Mouse (Mus musculus) forebrain, postnatal 0 days (tissue): ENCODE results near the gene Dnajc13. TPM values are rescaled to one million over a fixed set of nuclear protein-coding genes. Genes with fewer than 3 reads are reported as not detected.

Experiments
- ATAC-seq: fragments of 200-750 bp; cut with Nextera tagmentation; 2 replicates; pipeline ENCODE4 v1.8.0; 2017; ENCODE audit warnings: mild to moderate bottlenecking, moderate library complexity
- DNase-seq: peaks from one replicate; pipeline ENCODE4 v3.0.0-alpha.2; 2015
- H3K27ac ChIP-seq: fragments of 300-500 bp; sonication (generic); 2 replicates; pipeline ENCODE4 v1.5.1; 2014; ENCODE audit warnings: low read depth, mild to moderate bottlenecking, antibody characterized with exemption, low read length, moderate library complexity, mixed read lengths
- H3K27me3 ChIP-seq: fragments of 300-500 bp; sonication (generic); 2 replicates; pipeline ENCODE4 v1.6.1; 2014; ENCODE audit warnings: mild to moderate bottlenecking, low read length, mixed read lengths; ENCODE audit not compliant: insufficient read depth
- H3K36me3 ChIP-seq: fragments of 300-500 bp; sonication (generic); 2 replicates; pipeline ENCODE4 v1.6.1; 2014; ENCODE audit warnings: mild to moderate bottlenecking, moderate library complexity; ENCODE audit not compliant: insufficient read depth
- H3K4me1 ChIP-seq: fragments of 300-500 bp; sonication (generic); 2 replicates; pipeline ENCODE4 v1.6.1; 2014; ENCODE audit warnings: antibody characterized with exemption; ENCODE audit not compliant: insufficient read depth
- H3K4me2 ChIP-seq: fragments of 300-500 bp; sonication (generic); 2 replicates; pipeline ENCODE4 v1.6.1; 2014; ENCODE audit warnings: low read depth, mild to moderate bottlenecking, moderate library complexity
- H3K4me3 ChIP-seq: fragments of 300-500 bp; sonication (generic); 2 replicates; pipeline ENCODE4 v1.5.1; 2014; ENCODE audit warnings: low read depth, low read length, mixed read lengths
- H3K9ac ChIP-seq: fragments of 300-500 bp; sonication (generic); 2 replicates; pipeline ENCODE4 v1.6.1; 2014; ENCODE audit warnings: mild to moderate bottlenecking
- H3K9me3 ChIP-seq: fragments of 300-500 bp; sonication (generic); 2 replicates; pipeline ENCODE4 v1.6.1; 2016; ENCODE audit warnings: low read length
- CTCF ChIP-seq: sonication (generic); IDR thresholded peaks from 2 replicates; pipeline ENCODE4 v1.5.1; 2016; ENCODE audit warnings: antibody characterized with exemption, control low read depth, low read depth
- WGBS: fragments of 180-500 bp; shearing (Covaris S2); extraction: QIAGEN DNeasy Blood & Tissue Kit; methylation state at CpG from one replicate; pipeline ENCODE4 v1.1.7; 2014; 5-methylcytosine and 5-hydroxymethylcytosine counted together
- polyA plus RNA-seq: library from polyadenylated mRNA; unstranded; fragments of >200 nt; fragmentation: Nextera tagmentation; extraction: Ambion mirVana; gene quantifications from 2 replicates; pipeline ENCODE4 v1.2.1, GENCODE M21; 2015
- total RNA-seq: library from RNA; depleted of rRNA; stranded (reverse); fragments of >200 nt; gene quantifications from 2 replicates; pipeline ENCODE4 v1.2.3, GENCODE M21; 2014

Gene Dnajc13
- total and polyA plus RNA-seq, 2 experiments from 2014 or later, result 11.6 to 52.2 TPM

GRCm38 (mm10) chr9:104146683-104147082 is 116.0 kb downstream of the Dnajc13 start:
- Histone ChIP-seq H3K27ac (no peak overlapping the region), H3K27me3 (no peaks in the 10 kb centered on the region), H3K4me1 (no peaks in the 10 kb centered on the region), H3K9ac (no peak overlapping the region), H3K36me3 (peaks cover 18% of the 10 kb centered on the region), H3K4me3 (no peak overlapping the region), H3K9me3 (no peaks in the 10 kb centered on the region), H3K4me2 (no peak overlapping the region)
- WGBS, result 88% methylated on average over 7 of the region's 7 CpGs
- ATAC-seq (no peak), DNase-seq (no peak)
- TF ChIP-seq CTCF, result no peak

- DNase-seq (no peak), ATAC-seq (no peak)
- no peaks in the 10 kb centered on the region for H3K27me3 ChIP-seq
Observed at GRCm38 (mm10) chr9:104144314-104144996, 118.3 kb downstream of the Dnajc13 start.

GRCm38 (mm10) chr9:104142805-104143204 is 119.9 kb downstream of the Dnajc13 start:
- WGBS, result 86% methylated on average over 14 of the region's 14 CpGs
- H3K27ac ChIP-seq, result no peak overlapping the region
- H3K27me3 ChIP-seq, result no peaks in the 10 kb centered on the region
- H3K4me2 ChIP-seq, result no peak overlapping the region
- H3K4me3 ChIP-seq, result no peak overlapping the region
- DNase-seq (no peak), ATAC-seq (no peak)
- H3K4me1 ChIP-seq, result no peaks in the 10 kb centered on the region
- H3K36me3 ChIP-seq, result no peaks in the 10 kb centered on the region
- H3K9me3 ChIP-seq, result no peaks in the 10 kb centered on the region
- TF ChIP-seq CTCF, result no peak
- H3K9ac ChIP-seq, result no peak overlapping the region

More at GRCm38 (mm10) chr9:104144314-104144996, 118.3 kb downstream of the Dnajc13 start:
- H3K9ac ChIP-seq, result no peak overlapping the region
- H3K36me3 ChIP-seq, result no peaks in the 10 kb centered on the region
- peak; percentile 62 for TF ChIP-seq CTCF
- no peaks in the 10 kb centered on the region for H3K9me3 ChIP-seq
- H3K4me1 ChIP-seq, result no peaks in the 10 kb centered on the region
- H3K4me3 ChIP-seq, result no peak overlapping the region
- 80% methylated on average over 8 of the region's 8 CpGs for WGBS
- H3K4me2 ChIP-seq, result no peak overlapping the region
- no peak overlapping the region for H3K27ac ChIP-seq

- 86% methylated on average over 6 of the region's 6 CpGs for WGBS
Observed at GRCm38 (mm10) chr9:104140351-104140750, 122.4 kb downstream of the Dnajc13 start.

GRCm38 (mm10) chr9:104130141-104130755 is 132.5 kb downstream of the Dnajc13 start:
- peaks cover 8% of the 10 kb centered on the region; the same call in 1 of the 2 replicates for H3K4me1 ChIP-seq
- ATAC-seq (no peak), DNase-seq (no peak)
- no peaks in the 10 kb centered on the region for H3K36me3 ChIP-seq
- no peaks in the 10 kb centered on the region for H3K9me3 ChIP-seq
- no peak overlapping the region for H3K27ac ChIP-seq
- no peak overlapping the region for H3K4me3 ChIP-seq
- TF ChIP-seq CTCF, result no peak
- H3K9ac ChIP-seq, result no peak overlapping the region
- no peaks in the 10 kb centered on the region for H3K27me3 ChIP-seq
- WGBS, result 90% methylated on average over 9 of the region's 9 CpGs
- no peak overlapping the region for H3K4me2 ChIP-seq

More at GRCm38 (mm10) chr9:104140351-104140750, 122.4 kb downstream of the Dnajc13 start:
- Histone ChIP-seq H3K27me3 (no peaks in the 10 kb centered on the region), H3K4me1 (no peaks in the 10 kb centered on the region), H3K9ac (no peak overlapping the region), H3K4me3 (no peak overlapping the region), H3K4me2 (no peak overlapping the region), H3K36me3 (no peaks in the 10 kb centered on the region), H3K27ac (no peak overlapping the region), H3K9me3 (no peaks in the 10 kb centered on the region)
- TF ChIP-seq CTCF, result no peak
- no peak for DNase-seq
- no peak for ATAC-seq

GRCm38 (mm10) chr9:104128110-104128509 is 134.6 kb downstream of the Dnajc13 start:
- Histone ChIP-seq H3K27me3 (no peaks in the 10 kb centered on the region), H3K4me2 (no peak overlapping the region), H3K4me1 (peaks cover 16% of the 10 kb centered on the region), H3K9me3 (no peaks in the 10 kb centered on the region), H3K27ac (peak overlapping the region; percentile 80), H3K4me3 (no peak overlapping the region), H3K9ac (no peak overlapping the region), H3K36me3 (no peaks in the 10 kb centered on the region)
- TF ChIP-seq CTCF, result no peak
- 20% methylated on average over 2 of the region's 2 CpGs for WGBS
- ATAC-seq, result peak; percentile 57
- peak; percentile 82 for DNase-seq

GRCm38 (mm10) chr9:104126833-104127232 is 135.9 kb downstream of the Dnajc13 start, which contains the start of gene Ackr4:
Gene Ackr4, minus strand, starts transcription at chr9:104126933.
- Histone ChIP-seq H3K4me3 (no peak within 1 kb of the TSS), H3K9ac (no peak within 1 kb of the TSS), H3K4me2 (no peak within 1 kb of the TSS), H3K4me1 (peaks cover 16% of the 10 kb centered on the region), H3K9me3 (no peaks in the 10 kb centered on the region), H3K27me3 (no peaks in the 10 kb centered on the region), H3K36me3 (no peaks in the 10 kb centered on the region), H3K27ac (peak within 1 kb of the TSS; percentile 80)
- DNase-seq (no peak), ATAC-seq (no peak)
- no peak for TF ChIP-seq CTCF
- WGBS, result 68% methylated on average over 3 of the region's 3 CpGs
